Mouse (Mus musculus): ENCODE measurements at regions not wholly inside any gene's neighbourhood (a gene's known extent, or its start where the extent isn't known, plus 50 kb on each side); places are given as distances from the start of the nearest gene placed in this dataset.

DNA sequence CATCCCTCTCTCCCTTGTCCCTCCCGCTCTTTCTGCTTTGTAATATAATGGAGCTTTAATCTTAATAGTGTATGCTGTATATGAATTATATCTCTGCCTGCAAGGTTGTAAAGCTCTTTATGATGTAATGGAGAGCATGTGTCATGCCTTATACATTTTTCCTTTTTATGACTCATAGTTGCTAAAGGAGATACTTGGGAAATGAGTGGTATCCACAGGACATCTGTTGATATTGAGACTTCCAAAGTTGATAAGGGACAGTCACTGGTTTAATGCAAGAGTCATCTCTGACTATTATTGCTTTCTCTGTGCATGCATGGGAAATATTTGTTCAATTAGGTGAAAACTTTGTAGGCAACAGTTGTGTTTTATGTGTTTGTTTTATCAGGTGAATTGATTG lies 152.6 kb upstream of the Tars start:
- no peak for TF ChIP-seq POLR2A (IDR thresholded peaks at IDR 0.05; ENCODE audit: borderline replicate concordance, extremely low read depth, insufficient read depth, insufficient read length, poor library complexity, severe bottlenecking)
- TF ChIP-seq CTCF (IDR thresholded peaks at IDR 0.05; ENCODE audit: borderline replicate concordance, extremely low read depth, insufficient read depth, insufficient read length), result no peak
